Mouse (Mus musculus) lung, postnatal 0 days (tissue): ENCODE data around the gene Sap25.

ENCODE experiments used
- CTCF ChIP-seq: IDR thresholded peaks from 2 replicates; pipeline ENCODE4 v1.5.1; 2016; ENCODE audit warnings: antibody characterized with exemption, mild to moderate bottlenecking
- EP300 ChIP-seq: IDR thresholded peaks from 2 replicates; pipeline ENCODE4 v1.6.1; 2016; ENCODE audit warnings: antibody characterized with exemption, mild to moderate bottlenecking, control low read depth

DNA sequence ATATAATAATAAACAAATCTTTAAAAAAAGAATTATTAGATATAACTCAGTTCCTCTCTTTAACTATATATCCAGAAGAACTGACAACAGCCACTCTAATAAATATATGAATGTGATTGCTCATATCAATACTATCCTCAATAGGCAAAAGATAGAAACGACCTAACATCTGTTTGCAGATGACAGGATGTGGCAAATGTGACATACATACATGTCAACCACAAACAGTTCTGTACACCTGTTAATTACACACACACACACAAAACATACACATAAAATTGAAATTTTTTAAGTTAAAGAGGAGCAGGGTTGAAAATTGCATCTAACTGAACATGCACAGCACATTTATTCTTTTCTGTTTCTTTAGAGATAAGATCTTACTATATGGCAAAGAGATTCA lies 50.7 kb downstream of the Sap25 start:
- no peak for TF ChIP-seq CTCF
- no peak for TF ChIP-seq EP300
